Mouse (Mus musculus): ENCODE data around the gene Prkag1.

Prkag1 gene

GRCm38 (mm10) chr15:98793141-98793698 is 38.1 kb downstream of the Prkag1 start:
- peak; percentile 46 for DNase-seq (ENCODE audit: low read depth, low spot score)

- DNase-seq (ENCODE audit: low read depth, low spot score) = peak; percentile 64
Measured at GRCm38 (mm10) chr15:98792233-98793020, 38.9 kb downstream of the Prkag1 start.

GRCm38 (mm10) chr15:98791771-98792170 is 39.5 kb downstream of the Prkag1 start:
- peak; percentile 41 for DNase-seq (ENCODE audit: low read depth, low spot score)

GRCm38 (mm10) chr15:98791221-98791620 is 40.1 kb downstream of the Prkag1 start:
- DNase-seq (ENCODE audit: low read depth, low spot score) = peak; percentile 23

GRCm38 (mm10) chr15:98790761-98791160 is 40.6 kb downstream of the Prkag1 start:
- DNase-seq (ENCODE audit: low read depth, low spot score) = peak; percentile 34

- DNase-seq (ENCODE audit: low read depth, low spot score) = peak; percentile 80
Measured at GRCm38 (mm10) chr15:98789661-98790535, 41.4 kb downstream of the Prkag1 start, which contains the start of gene Wnt1. Gene Wnt1, plus strand, starts transcription at chr15:98789857.

- DNase-seq (ENCODE audit: low read depth, low spot score) = no peak
Measured at GRCm38 (mm10) chr15:98788972-98789660, 42.2 kb downstream of the Prkag1 start.

- DNase-seq (ENCODE audit: low read depth, low spot score) = no peak
Measured at GRCm38 (mm10) chr15:98787930-98788329, 43.4 kb downstream of the Prkag1 start.

GRCm38 (mm10) chr15:98785744-98786143 is 45.6 kb downstream of the Prkag1 start:
- DNase-seq (ENCODE audit: low read depth, low spot score) = peak; percentile 63

- no peak for DNase-seq (ENCODE audit: low read depth, low spot score)
Measured at GRCm38 (mm10) chr15:98781166-98781565, 50.2 kb downstream of the Prkag1 start.

- DNase-seq (ENCODE audit: low read depth, low spot score) = no peak
Measured at GRCm38 (mm10) chr15:98780573-98780972, 50.7 kb downstream of the Prkag1 start.

GRCm38 (mm10) chr15:98780075-98780474 is 51.2 kb downstream of the Prkag1 start:
- DNase-seq (ENCODE audit: low read depth, low spot score) = no peak

- no peak for DNase-seq (ENCODE audit: low read depth, low spot score)
Measured at GRCm38 (mm10) chr15:98778806-98779205, 52.5 kb downstream of the Prkag1 start.

GRCm38 (mm10) chr15:98778191-98778770 is 53.0 kb downstream of the Prkag1 start:
- DNase-seq (ENCODE audit: low read depth, low spot score) = no peak

- peak; percentile 46 for DNase-seq (ENCODE audit: low read depth, low spot score)
Measured at GRCm38 (mm10) chr15:98777762-98778161, 53.6 kb downstream of the Prkag1 start, which contains the start of gene Wnt10b. Gene Wnt10b, minus strand, starts transcription at chr15:98778150.

GRCm38 (mm10) chr15:98777005-98777616 is 54.2 kb downstream of the Prkag1 start:
- peak; percentile 38 for DNase-seq (ENCODE audit: low read depth, low spot score)

- peak; percentile 79 for DNase-seq (ENCODE audit: low read depth, low spot score)
Measured at GRCm38 (mm10) chr15:98776280-98777004, 54.9 kb downstream of the Prkag1 start.

GRCm38 (mm10) chr15:98775533-98775932 is 55.8 kb downstream of the Prkag1 start:
- no peak for DNase-seq (ENCODE audit: low read depth, low spot score)

- no peak for DNase-seq (ENCODE audit: low read depth, low spot score)
Measured at GRCm38 (mm10) chr15:98774096-98774495, 57.2 kb downstream of the Prkag1 start.
